Mouse (Mus musculus) testis, adult 2 months (tissue): ENCODE data around the gene Ubac2.

Experiments used
- CTCF ChIP-seq: fragments of 200-500 bp; IDR thresholded peaks from 2 replicates; pipeline ENCODE4 v1.5.1; 2012; ENCODE audit warnings: low read depth, mild to moderate bottlenecking, inconsistent platforms, low read length, moderate library complexity; ENCODE audit not compliant: control insufficient read depth, insufficient read depth, insufficient replicate concordance
- POLR2A ChIP-seq: fragments of 200-500 bp; IDR thresholded peaks from 2 replicates; pipeline ENCODE4 v1.6.1; 2012; ENCODE audit warnings: low read depth, mild to moderate bottlenecking, inconsistent platforms, low read length, moderate library complexity; ENCODE audit not compliant: control insufficient read depth

DNA sequence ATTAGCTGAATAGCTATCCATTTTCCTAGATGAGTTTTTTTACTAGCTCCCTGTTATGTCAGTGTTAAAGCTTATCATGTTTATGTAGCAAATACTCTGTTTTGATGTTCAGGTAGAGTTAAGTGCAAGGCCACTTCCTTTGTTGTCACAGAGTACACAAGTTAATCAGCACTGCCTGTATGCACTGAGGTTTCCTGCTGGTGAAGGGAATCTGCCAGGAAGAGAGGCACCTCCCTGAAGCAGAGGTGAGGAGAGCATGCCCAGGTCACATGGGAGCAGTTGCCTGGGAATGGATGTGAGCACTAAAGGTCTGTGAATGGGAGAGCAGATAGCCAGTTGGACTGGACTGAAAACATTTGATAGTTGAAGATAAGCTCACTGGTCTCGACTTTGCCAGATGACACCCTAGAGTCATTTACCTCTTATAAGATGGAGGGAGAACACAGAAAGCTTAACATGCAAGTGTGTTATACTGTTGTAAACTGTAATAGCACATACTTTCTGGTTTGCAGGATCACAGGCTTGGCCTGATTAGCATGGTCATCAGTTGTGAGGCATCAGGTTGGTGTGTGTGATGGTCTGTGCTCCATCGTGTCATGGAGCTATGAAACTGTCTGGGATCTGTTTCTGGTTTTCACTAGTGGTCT, 73.1 kb downstream of the Ubac2 start:
- no peak for TF ChIP-seq POLR2A
- no peak for TF ChIP-seq CTCF
